Mouse (Mus musculus) MN1 (cell line): Measurements from ENCODE around the gene Rpl10a.
A peak's percentile ranks its signal among the peaks of the same experiment; 100 is the strongest.
"Not testable (repeated sequence)": the region's sequence is repeated elsewhere in the genome, so short reads cannot be mapped to it uniquely, and the experiment has no call there.

Experiments
- DNase-seq: peaks from one replicate; pipeline ENCODE4 v3.0.0-alpha.2; 2016; ENCODE audit warnings: low spot score

Rpl10a gene

GRCm38 (mm10) chr17:28308297-28309195 is 19.7 kb upstream of the Rpl10a start:
- DNase-seq, result peak; percentile 89

- DNase-seq, result no peak
Observed at GRCm38 (mm10) chr17:28310831-28311230, 17.4 kb upstream of the Rpl10a start.

- DNase-seq, result no peak
Observed at GRCm38 (mm10) chr17:28311366-28312132, 16.7 kb upstream of the Rpl10a start.

GRCm38 (mm10) chr17:28312232-28313211 is 15.7 kb upstream of the Rpl10a start:
- DNase-seq, result peak; percentile 71

- DNase-seq, result peak; percentile 99
Observed at GRCm38 (mm10) chr17:28313212-28313879, 14.9 kb upstream of the Rpl10a start, which contains the start of gene Fance. Gene Fance, plus strand, starts transcription at chr17:28313519.

- DNase-seq, result peak; percentile 54
Observed at GRCm38 (mm10) chr17:28313880-28314225, 14.4 kb upstream of the Rpl10a start.

- peak; percentile 54 for DNase-seq
Observed at GRCm38 (mm10) chr17:28315611-28316160, 12.6 kb upstream of the Rpl10a start.

- DNase-seq, result no peak
Observed at GRCm38 (mm10) chr17:28316476-28316875, 11.8 kb upstream of the Rpl10a start.

GRCm38 (mm10) chr17:28317091-28317490 is 11.2 kb upstream of the Rpl10a start:
- DNase-seq, result no peak

GRCm38 (mm10) chr17:28317725-28318124 is 10.5 kb upstream of the Rpl10a start:
- no peak for DNase-seq

GRCm38 (mm10) chr17:28321700-28322099 is 6.6 kb upstream of the Rpl10a start:
- DNase-seq, result no peak

GRCm38 (mm10) chr17:28323786-28324185 is 4.5 kb upstream of the Rpl10a start:
- DNase-seq, result no peak

- not testable (repeated sequence) for DNase-seq
Observed at GRCm38 (mm10) chr17:28324416-28324815, 3.9 kb upstream of the Rpl10a start.

- no peak for DNase-seq
Observed at GRCm38 (mm10) chr17:28325751-28326150, 2.5 kb upstream of the Rpl10a start.

GRCm38 (mm10) chr17:28326951-28327350 is 1.3 kb upstream of the Rpl10a start:
- DNase-seq, result no peak

- DNase-seq, result peak; percentile 72
Observed at GRCm38 (mm10) chr17:28327673-28328325, 472 bp upstream of the Rpl10a start.

GRCm38 (mm10) chr17:28328946-28329345 is 675 bp downstream of the Rpl10a start:
- DNase-seq, result peak; percentile 42

- DNase-seq, result peak; percentile 37
Observed at GRCm38 (mm10) chr17:28329503-28330231, 1.4 kb downstream of the Rpl10a start.

- no peak for DNase-seq
Observed at GRCm38 (mm10) chr17:28330232-28330546, 1.9 kb downstream of the Rpl10a start.

GRCm38 (mm10) chr17:28330590-28330989 is 2.3 kb downstream of the Rpl10a start:
- not testable (repeated sequence) for DNase-seq
